Mouse (Mus musculus) neural tube, embryonic 11.5 days (tissue): Measurements from ENCODE around the gene Gmcl1. TPM values are rescaled to one million over a fixed set of nuclear protein-coding genes. Genes with fewer than 3 reads are reported as not detected.

Experiments used
- ATAC-seq: fragments of 200-750 bp; cut with Nextera tagmentation; 2 replicates; pipeline ENCODE4 v1.8.0; 2017; ENCODE audit warnings: moderate number of reproducible peaks, mild to moderate bottlenecking, moderate TSS enrichment, moderate library complexity; ENCODE audit not compliant: insufficient read depth, low FRiP score, low TSS enrichment
- DNase-seq: peaks from one replicate; pipeline ENCODE4 v3.0.0-alpha.2; 2015; ENCODE audit warnings: low spot score
- H3K27ac ChIP-seq: fragments of 300-500 bp; sonication (generic); 2 replicates; pipeline ENCODE4 v1.5.1; 2014; ENCODE audit warnings: low read depth, mild to moderate bottlenecking, low read length
- H3K27me3 ChIP-seq: fragments of 300-500 bp; sonication (generic); 2 replicates; pipeline ENCODE4 v1.6.1; 2014; ENCODE audit warnings: mild to moderate bottlenecking, low read length, mixed read lengths; ENCODE audit not compliant: control insufficient read depth, insufficient read depth
- H3K36me3 ChIP-seq: fragments of 300-500 bp; sonication (generic); 2 replicates; pipeline ENCODE4 v1.6.1; 2014; ENCODE audit warnings: mild to moderate bottlenecking, low read length, moderate library complexity, mixed read lengths; ENCODE audit not compliant: control insufficient read depth, insufficient read depth
- H3K4me1 ChIP-seq: fragments of 300-500 bp; sonication (generic); 2 replicates; pipeline ENCODE4 v1.6.1; 2014; ENCODE audit warnings: low read length, mixed read lengths; ENCODE audit not compliant: control insufficient read depth, insufficient read depth
- H3K4me2 ChIP-seq: fragments of 300-500 bp; sonication (generic); 2 replicates; pipeline ENCODE4 v1.6.1; 2014; ENCODE audit warnings: low read depth, mild to moderate bottlenecking, moderate library complexity
- H3K4me3 ChIP-seq: fragments of 300-500 bp; sonication (generic); 2 replicates; pipeline ENCODE4 v1.5.1; 2014; ENCODE audit warnings: low read depth, low read length
- H3K9ac ChIP-seq: fragments of 300-500 bp; sonication (generic); 2 replicates; pipeline ENCODE4 v1.6.1; 2014; ENCODE audit warnings: mild to moderate bottlenecking, low read length
- H3K9me3 ChIP-seq: fragments of 300-500 bp; sonication (generic); 2 replicates; pipeline ENCODE4 v1.6.1; 2016; ENCODE audit warnings: low read length; ENCODE audit not compliant: control insufficient read depth
- WGBS: fragments of 180-500 bp; shearing (Covaris S2); extraction: QIAGEN DNeasy Blood & Tissue Kit; methylation state at CpG from one replicate; pipeline ENCODE4 v1.1.7; 2014; 5-methylcytosine and 5-hydroxymethylcytosine counted together
- polyA plus RNA-seq: library from polyadenylated mRNA; unstranded; fragments of >200 nt; fragmentation: Nextera tagmentation; extraction: Ambion mirVana; gene quantifications from 2 replicates; pipeline ENCODE4 v1.2.1, GENCODE M21; 2014

The Gmcl1 gene
- polyA plus RNA-seq, 1 experiment from 2014 or later: 56.1 TPM

GRCm38 (mm10) chr6:86683872-86684654, 49.1 kb downstream of the Gmcl1 start, which contains the start of gene Snrnp27:
Gene Snrnp27 (minus strand): TSS chr6:86684522.
- DNase-seq (peak; percentile 93), ATAC-seq (peak; percentile 71)
- Histone ChIP-seq H3K27ac (0 out of 2 replicates have a peak within 1 kb of the TSS, but pooled peaks have one; percentile 49), H3K4me3 (peak within 1 kb of the TSS; percentile 80), H3K4me1 (no peaks in the 10 kb centered on the region; the same call in 1 of the 2 replicates), H3K4me2 (peak within 1 kb of the TSS; percentile 51), H3K9ac (peak within 1 kb of the TSS; percentile 73), H3K36me3 (peaks cover 6% of the 10 kb centered on the region), H3K27me3 (no peaks in the 10 kb centered on the region), H3K9me3 (no peaks in the 10 kb centered on the region)
- WGBS: 2% methylated on average over 36 of the region's 36 CpGs

GRCm38 (mm10) chr6:86681289-86681688, 51.9 kb downstream of the Gmcl1 start:
- no peak overlapping the region for H3K27ac ChIP-seq
- WGBS: 86% methylated on average over 3 of the region's 3 CpGs
- no peak for ATAC-seq
- no peak overlapping the region for H3K9ac ChIP-seq
- H3K4me2 ChIP-seq: no peak overlapping the region
- no peaks in the 10 kb centered on the region for H3K27me3 ChIP-seq
- H3K9me3 ChIP-seq: no peaks in the 10 kb centered on the region
- peaks cover 6% of the 10 kb centered on the region for H3K36me3 ChIP-seq
- DNase-seq: no peak
- H3K4me1 ChIP-seq: no peaks in the 10 kb centered on the region; the same call in 1 of the 2 replicates
- H3K4me3 ChIP-seq: no peak overlapping the region

DNA sequence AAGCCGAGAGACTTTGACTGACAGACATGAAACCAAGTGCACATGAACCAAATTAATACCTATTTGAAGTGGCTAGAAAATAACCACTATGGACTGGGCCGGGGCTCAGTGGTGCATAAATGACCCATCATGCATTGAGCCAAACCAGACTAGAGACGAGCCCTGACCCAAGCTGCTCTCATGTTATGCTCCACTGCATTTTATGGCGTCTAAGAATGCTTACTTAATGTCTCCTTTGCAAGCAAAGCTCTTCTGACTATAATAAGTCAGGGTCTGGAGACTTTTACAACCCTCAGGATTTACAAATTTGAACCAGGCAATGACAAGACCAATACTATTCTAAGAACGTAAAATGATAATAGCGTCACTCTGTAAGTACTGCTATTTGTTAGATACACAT, 54.8 kb downstream of the Gmcl1 start:
- no peaks in the 10 kb centered on the region for H3K27me3 ChIP-seq
- H3K4me3 ChIP-seq: no peak overlapping the region
- ATAC-seq: no peak
- no peak overlapping the region for H3K4me2 ChIP-seq
- H3K9me3 ChIP-seq: no peaks in the 10 kb centered on the region
- 53% methylated on average over 6 of the region's 6 CpGs for WGBS
- H3K27ac ChIP-seq: peak overlapping the region; percentile 14; the same call in 1 of the 2 replicates
- no peak for DNase-seq
- no peak overlapping the region for H3K9ac ChIP-seq
- H3K36me3 ChIP-seq: peaks cover 16% of the 10 kb centered on the region
- H3K4me1 ChIP-seq: no peaks in the 10 kb centered on the region

DNA sequence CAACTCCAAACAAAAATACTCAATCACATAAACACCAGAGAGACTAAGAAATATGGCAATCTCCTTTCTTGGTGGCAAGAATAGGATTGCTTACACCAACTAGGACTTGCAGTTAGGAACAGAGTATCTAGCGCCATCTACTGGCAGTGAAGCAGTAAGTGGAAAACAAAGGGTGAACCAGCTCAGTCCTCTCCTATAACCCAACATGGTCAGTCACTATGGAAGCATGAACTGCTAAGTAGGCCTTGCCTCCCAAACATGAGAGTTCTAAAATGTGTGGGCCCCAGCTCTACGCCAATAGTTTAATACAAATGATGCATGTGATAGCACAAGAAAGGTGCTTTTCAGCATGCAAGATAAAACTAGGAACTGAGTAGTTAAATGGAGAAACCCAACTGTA, 62.3 kb downstream of the Gmcl1 start:
- H3K36me3 ChIP-seq: peaks cover 8% of the 10 kb centered on the region; the same call in 1 of the 2 replicates
- 18% methylated on average over 2 of the region's 2 CpGs for WGBS
- ATAC-seq: no peak
- no peak overlapping the region for H3K4me3 ChIP-seq
- H3K27me3 ChIP-seq: no peaks in the 10 kb centered on the region
- H3K9me3 ChIP-seq: no peaks in the 10 kb centered on the region
- DNase-seq: peak; percentile 46
- no peak overlapping the region for H3K27ac ChIP-seq
- no peak overlapping the region for H3K9ac ChIP-seq
- H3K4me1 ChIP-seq: peaks cover 11% of the 10 kb centered on the region
- no peak overlapping the region for H3K4me2 ChIP-seq

DNA sequence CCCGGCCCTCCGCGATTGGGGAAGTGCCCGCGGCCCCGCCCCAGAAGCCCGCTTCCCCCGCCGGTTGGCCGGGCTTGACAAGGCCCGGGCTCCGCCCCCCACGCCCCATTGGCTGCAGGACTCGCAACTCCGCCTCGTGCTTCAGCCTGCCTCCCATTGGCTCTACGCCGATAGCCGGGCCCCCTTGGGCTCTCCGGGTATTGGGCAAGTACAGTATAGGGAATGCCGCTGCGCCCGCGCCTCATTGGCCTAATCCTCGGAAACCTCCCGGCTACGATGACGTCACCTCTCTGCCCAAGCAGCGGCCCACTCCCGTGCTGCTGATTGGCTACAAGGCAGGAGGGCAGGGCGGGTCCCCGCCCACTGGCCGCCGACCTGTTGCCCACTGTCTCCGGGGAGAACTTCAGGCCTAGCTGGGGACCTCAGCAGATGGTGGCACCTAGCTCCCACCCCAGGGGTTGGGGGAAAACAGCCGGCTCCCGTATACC, 63.9 kb downstream of the Gmcl1 start:
- H3K36me3 ChIP-seq: peaks cover 5% of the 10 kb centered on the region; the same call in 1 of the 2 replicates
- under 1% methylated on average over 22 of the region's 37 CpGs for WGBS
- peak overlapping the region; percentile 92 for H3K4me3 ChIP-seq
- DNase-seq: peak; percentile 100
- H3K9me3 ChIP-seq: no peaks in the 10 kb centered on the region
- peak overlapping the region; percentile 76 for H3K9ac ChIP-seq
- no peaks in the 10 kb centered on the region for H3K27me3 ChIP-seq
- peak overlapping the region; percentile 34; the same call in 1 of the 2 replicates for H3K27ac ChIP-seq
- peak overlapping the region; percentile 68 for H3K4me2 ChIP-seq
- ATAC-seq: peak; percentile 100
- H3K4me1 ChIP-seq: peaks cover 11% of the 10 kb centered on the region

- WGBS: under 1% methylated on average over 54 of the region's 76 CpGs
- H3K9ac ChIP-seq: peak within 1 kb of the TSS; percentile 76
- peaks cover 11% of the 10 kb centered on the region for H3K4me1 ChIP-seq
- DNase-seq (peak; percentile 14), ATAC-seq (no peak; the same call in 1 of the 2 replicates)
- H3K27me3 ChIP-seq: no peaks in the 10 kb centered on the region
- peak within 1 kb of the TSS; percentile 92 for H3K4me3 ChIP-seq
- no peaks in the 10 kb centered on the region for H3K9me3 ChIP-seq
- H3K36me3 ChIP-seq: 0 out of 2 replicates have a peak, but pooled peaks cover 3% of the 10 kb centered on the region
- peak within 1 kb of the TSS; percentile 91 for H3K4me2 ChIP-seq
- peak within 1 kb of the TSS; percentile 34; the same call in 1 of the 2 replicates for H3K27ac ChIP-seq
Measured at GRCm38 (mm10) chr6:86668580-86669239, 64.5 kb downstream of the Gmcl1 start, which contains the start of gene Mxd1. Gene Mxd1 (minus strand): TSS chr6:86669161.

- Histone ChIP-seq H3K4me3 (no peak overlapping the region), H3K4me2 (no peak overlapping the region), H3K9me3 (no peaks in the 10 kb centered on the region), H3K27me3 (no peaks in the 10 kb centered on the region), H3K9ac (no peak overlapping the region), H3K27ac (no peak overlapping the region), H3K36me3 (0 out of 2 replicates have a peak, but pooled peaks cover 4% of the 10 kb centered on the region), H3K4me1 (peaks cover 11% of the 10 kb centered on the region)
- WGBS: 94% methylated on average over 10 of the region's 10 CpGs
- ATAC-seq (no peak), DNase-seq (no peak)
Measured at GRCm38 (mm10) chr6:86667061-86667460, 66.1 kb downstream of the Gmcl1 start.

DNA sequence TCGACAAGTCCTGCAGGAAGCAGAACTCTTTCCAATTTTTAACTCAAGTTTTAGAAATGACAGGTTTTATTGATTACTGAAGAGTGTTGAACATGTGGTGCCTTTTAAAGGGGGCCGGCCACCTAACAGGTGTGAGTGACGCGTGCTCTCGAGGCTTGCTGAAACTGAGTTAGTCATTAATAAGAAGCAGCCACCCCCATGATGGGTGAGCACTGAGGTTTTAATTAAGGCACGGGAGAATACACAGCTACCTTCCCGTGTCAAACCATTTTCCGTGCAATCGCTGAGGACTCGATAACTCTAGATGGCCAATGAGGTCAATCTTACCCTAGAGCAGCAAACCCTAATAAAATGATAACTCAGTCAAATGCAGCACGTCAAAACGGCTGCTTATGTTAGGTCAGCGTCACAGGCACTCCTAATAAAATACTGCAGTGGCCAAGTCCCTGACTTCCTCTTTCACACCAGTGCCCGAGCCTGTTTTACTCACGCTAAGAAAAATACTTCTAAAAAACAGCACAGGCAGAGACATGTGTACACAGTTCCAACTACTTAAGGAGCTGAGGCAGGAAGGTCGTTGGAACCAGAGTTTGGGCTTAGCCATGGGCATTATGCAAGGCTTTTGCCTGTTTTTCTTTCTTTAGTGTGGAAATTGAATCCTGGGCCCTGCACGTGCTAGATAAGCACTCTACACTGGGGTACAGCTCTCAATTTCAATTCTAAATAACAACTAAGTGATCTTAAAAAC, 67.4 kb downstream of the Gmcl1 start:
- Histone ChIP-seq H3K9ac (no peak overlapping the region), H3K27ac (no peak overlapping the region), H3K9me3 (no peaks in the 10 kb centered on the region), H3K4me3 (no peak overlapping the region), H3K4me2 (no peak overlapping the region), H3K4me1 (peaks cover 11% of the 10 kb centered on the region), H3K27me3 (no peaks in the 10 kb centered on the region), H3K36me3 (0 out of 2 replicates have a peak, but pooled peaks cover 2% of the 10 kb centered on the region)
- ATAC-seq (no peak), DNase-seq (no peak)
- WGBS: 85% methylated on average over 17 of the region's 17 CpGs
